Mouse (Mus musculus) liver, embryonic 15.5 days (tissue): Measurements from ENCODE around the gene Slc38a3. TPM values are rescaled to one million over a fixed set of nuclear protein-coding genes. Genes with fewer than 3 reads are reported as not detected.

Experiments used
- ATAC-seq: fragments of 200-750 bp; cut with Nextera tagmentation; 2 replicates; pipeline ENCODE4 v1.8.0; 2017; ENCODE audit warnings: moderate number of reproducible peaks, mild to moderate bottlenecking, moderate library complexity; ENCODE audit not compliant: insufficient read depth
- H3K27ac ChIP-seq: fragments of 300-500 bp; sonication (generic); replicated peaks from 2 replicates; pipeline ENCODE4 v1.5.1; 2015; ENCODE audit warnings: mild to moderate bottlenecking, inconsistent platforms
- H3K27me3 ChIP-seq: fragments of 300-500 bp; sonication (generic); 2 replicates; pipeline ENCODE4 v1.6.1; 2015; ENCODE audit warnings: mild to moderate bottlenecking, inconsistent platforms
- H3K36me3 ChIP-seq: fragments of 300-500 bp; sonication (generic); replicated peaks from 2 replicates; pipeline ENCODE4 v1.6.1; 2015; ENCODE audit warnings: moderate library complexity, mild to moderate bottlenecking, inconsistent platforms
- H3K4me1 ChIP-seq: fragments of 300-500 bp; sonication (generic); replicated peaks from 2 replicates; pipeline ENCODE4 v1.6.1; 2015; ENCODE audit warnings: inconsistent platforms
- H3K4me2 ChIP-seq: fragments of 300-500 bp; sonication (generic); 2 replicates; pipeline ENCODE4 v1.6.1; 2015; ENCODE audit warnings: moderate library complexity, mild to moderate bottlenecking, inconsistent platforms
- H3K4me3 ChIP-seq: fragments of 300-500 bp; sonication (generic); replicated peaks from 2 replicates; pipeline ENCODE4 v1.5.1; 2015; ENCODE audit warnings: mild to moderate bottlenecking, inconsistent platforms
- H3K9ac ChIP-seq: fragments of 300-500 bp; sonication (generic); 2 replicates; pipeline ENCODE4 v1.6.1; 2015; ENCODE audit warnings: moderate library complexity, mild to moderate bottlenecking, inconsistent platforms
- H3K9me3 ChIP-seq: fragments of 300-500 bp; sonication (generic); replicated peaks from 2 replicates; pipeline ENCODE4 v1.6.1; 2016; ENCODE audit warnings: inconsistent platforms
- WGBS: fragments of 180-500 bp; shearing (Covaris S2); methylation state at CpG from one replicate; pipeline ENCODE4 v1.1.7; 2015; ENCODE audit warnings: mixed read lengths; ENCODE audit not compliant: insufficient replicate concordance; 5-methylcytosine and 5-hydroxymethylcytosine counted together
- polyA plus RNA-seq: library from polyadenylated mRNA; unstranded; fragments of >200 nt; fragmentation: Nextera tagmentation; extraction: Ambion mirVana; gene quantifications from 2 replicates; pipeline ENCODE4 v1.2.1, GENCODE M21; 2015

Gene Slc38a3
- polyA plus RNA-seq, 1 experiment from 2014 or later = 35.0 TPM

GRCm38 (mm10) chr9:107635279-107636028 lies 33.9 kb downstream of the Slc38a3 start, which contains the start of gene Gnai2:
Gnai2 (minus strand) TSS chr9:107635367.
- Histone ChIP-seq H3K4me1 (peaks cover 55% of the 10 kb centered on the region), H3K36me3 (peaks cover 18% of the 10 kb centered on the region; the same call in 1 of the 2 replicates), H3K27me3 (no peaks in the 10 kb centered on the region), H3K4me3 (peak within 1 kb of the TSS; percentile 81), H3K9ac (peak within 1 kb of the TSS; percentile 93), H3K4me2 (peak within 1 kb of the TSS; percentile 99), H3K27ac (peak within 1 kb of the TSS; percentile 89), H3K9me3 (no peaks in the 10 kb centered on the region)
- ATAC-seq = peak; percentile 94
- WGBS = 2% methylated on average over 37 of the region's 38 CpGs

- Histone ChIP-seq H3K4me1 (peaks cover 63% of the 10 kb centered on the region), H3K4me3 (peak overlapping the region; percentile 81), H3K36me3 (peaks cover 18% of the 10 kb centered on the region; the same call in 1 of the 2 replicates), H3K27ac (peak overlapping the region; percentile 89), H3K9me3 (no peaks in the 10 kb centered on the region), H3K4me2 (peak overlapping the region; percentile 99), H3K27me3 (no peaks in the 10 kb centered on the region), H3K9ac (peak overlapping the region; percentile 93)
- ATAC-seq = peak; percentile 11
- WGBS = under 1% methylated on average over 35 of the region's 35 CpGs
Measured at GRCm38 (mm10) chr9:107634406-107635278, 34.7 kb downstream of the Slc38a3 start.

- Histone ChIP-seq H3K4me3 (peak overlapping the region; percentile 81), H3K9me3 (no peaks in the 10 kb centered on the region), H3K27me3 (no peaks in the 10 kb centered on the region), H3K4me1 (peaks cover 71% of the 10 kb centered on the region), H3K36me3 (peaks cover 18% of the 10 kb centered on the region; the same call in 1 of the 2 replicates), H3K9ac (peak overlapping the region; percentile 93), H3K4me2 (peak overlapping the region; percentile 99), H3K27ac (peak overlapping the region; percentile 89)
- 0 out of 2 replicates have a peak, but pooled peaks have one; percentile 8 for ATAC-seq
- under 1% methylated on average over 15 of the region's 15 CpGs for WGBS
Measured at GRCm38 (mm10) chr9:107633661-107634405, 35.5 kb downstream of the Slc38a3 start.

DNA sequence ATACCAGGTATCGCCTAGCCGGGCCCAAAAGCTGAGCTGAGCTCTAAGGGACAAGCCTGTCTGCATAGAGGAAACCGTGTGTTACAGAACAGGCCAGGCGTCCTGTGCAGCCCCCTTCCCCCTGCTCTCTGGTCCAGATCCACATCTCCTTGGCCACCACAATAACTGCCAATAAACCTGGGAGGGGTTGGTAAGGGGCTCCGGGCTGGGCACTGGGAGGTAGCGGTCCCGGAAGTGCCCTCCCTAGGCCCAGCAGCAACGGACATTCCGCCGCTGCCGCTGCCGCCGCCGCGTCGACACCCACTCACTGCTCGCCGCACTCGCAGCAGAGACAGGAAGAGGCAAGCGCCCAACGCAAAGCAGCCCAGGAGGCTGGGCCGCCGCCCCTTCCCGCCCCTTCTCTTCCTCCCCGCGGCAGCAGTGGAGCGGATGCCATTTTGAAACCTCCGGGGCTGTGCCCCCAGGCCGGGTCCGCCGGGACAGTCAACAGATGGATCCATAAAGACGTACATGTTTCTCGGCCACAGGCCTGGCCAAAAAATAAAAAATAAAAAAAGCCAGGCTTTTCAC lies 36.2 kb downstream of the Slc38a3 start:
- WGBS = 1% methylated on average over 33 of the region's 33 CpGs
- peak; percentile 23 for ATAC-seq
- Histone ChIP-seq H3K27ac (peak overlapping the region; percentile 89), H3K4me2 (peak overlapping the region; percentile 99), H3K9ac (peak overlapping the region; percentile 93), H3K27me3 (no peaks in the 10 kb centered on the region), H3K9me3 (no peaks in the 10 kb centered on the region), H3K4me1 (peaks cover 78% of the 10 kb centered on the region), H3K36me3 (peaks cover 25% of the 10 kb centered on the region), H3K4me3 (peak overlapping the region; percentile 81)

DNA sequence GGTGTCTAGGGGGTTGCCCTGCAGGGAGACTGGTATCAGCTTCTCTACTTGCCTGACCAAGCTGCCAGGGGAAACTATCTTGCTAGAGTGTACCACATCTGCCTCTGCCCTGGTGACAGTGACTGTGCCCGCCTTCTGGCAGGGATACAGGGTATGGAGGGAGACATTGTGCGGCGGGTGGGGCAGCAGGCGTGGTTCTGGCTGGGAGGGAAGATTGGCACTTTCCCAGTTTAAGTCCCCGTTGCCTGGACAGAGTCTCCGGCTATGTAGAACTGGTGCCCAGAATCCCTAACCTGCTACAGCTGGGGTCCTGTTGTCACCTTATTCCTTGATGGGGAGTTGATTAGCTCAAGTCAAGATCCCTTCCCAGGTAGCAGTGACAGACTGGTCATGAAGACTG lies 36.9 kb downstream of the Slc38a3 start:
- peak overlapping the region; percentile 81 for H3K4me3 ChIP-seq
- peaks cover 32% of the 10 kb centered on the region for H3K36me3 ChIP-seq
- peak overlapping the region; percentile 89 for H3K27ac ChIP-seq
- no peaks in the 10 kb centered on the region for H3K27me3 ChIP-seq
- WGBS = 23% methylated on average over 6 of the region's 6 CpGs
- 0 out of 2 replicates have a peak, but pooled peaks have one; percentile 1 for ATAC-seq
- H3K9me3 ChIP-seq = no peaks in the 10 kb centered on the region
- peak overlapping the region; percentile 99 for H3K4me2 ChIP-seq
- peak overlapping the region; percentile 93 for H3K9ac ChIP-seq
- peaks cover 85% of the 10 kb centered on the region for H3K4me1 ChIP-seq

- Histone ChIP-seq H3K9ac (no peak overlapping the region), H3K9me3 (no peaks in the 10 kb centered on the region), H3K36me3 (peaks cover 32% of the 10 kb centered on the region), H3K27me3 (no peaks in the 10 kb centered on the region), H3K4me3 (peak overlapping the region; percentile 81), H3K4me1 (peaks cover 88% of the 10 kb centered on the region), H3K4me2 (peak overlapping the region; percentile 99), H3K27ac (peak overlapping the region; percentile 89)
- ATAC-seq = no peak
- WGBS = 90% methylated on average over 8 of the region's 8 CpGs
Measured at GRCm38 (mm10) chr9:107631861-107632260, 37.5 kb downstream of the Slc38a3 start.

DNA sequence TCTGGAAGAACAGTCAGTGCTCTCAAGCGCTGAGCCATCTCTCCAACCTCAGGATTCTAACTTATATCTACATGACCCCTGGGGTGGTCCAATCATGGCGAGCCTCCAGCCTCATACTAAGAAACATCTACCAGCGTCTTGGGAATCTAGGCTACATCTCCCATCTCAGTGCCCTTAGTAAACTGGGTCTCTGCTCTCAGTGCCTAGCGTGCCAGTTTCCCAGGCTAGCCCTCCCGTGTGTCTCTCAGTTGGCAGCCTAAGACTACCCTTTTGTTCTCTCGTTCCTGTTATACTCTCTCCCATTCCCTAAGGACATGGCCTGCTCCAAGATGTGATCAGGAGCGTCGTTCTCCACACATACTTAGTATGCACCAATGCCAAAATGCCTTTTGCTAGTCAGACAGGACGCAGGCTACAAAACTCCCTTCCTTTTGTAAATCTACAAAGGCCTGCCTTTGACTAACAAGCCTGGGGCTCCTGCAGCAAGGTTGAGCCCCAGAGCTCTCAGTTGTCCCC lies 38.0 kb downstream of the Slc38a3 start:
- Histone ChIP-seq H3K4me1 (peaks cover 93% of the 10 kb centered on the region), H3K4me3 (no peak overlapping the region), H3K36me3 (peaks cover 32% of the 10 kb centered on the region), H3K9me3 (no peaks in the 10 kb centered on the region), H3K9ac (no peak overlapping the region), H3K4me2 (peak overlapping the region; percentile 99), H3K27ac (peak overlapping the region; percentile 89), H3K27me3 (no peaks in the 10 kb centered on the region)
- 83% methylated on average over 9 of the region's 9 CpGs for WGBS
- no peak for ATAC-seq

DNA sequence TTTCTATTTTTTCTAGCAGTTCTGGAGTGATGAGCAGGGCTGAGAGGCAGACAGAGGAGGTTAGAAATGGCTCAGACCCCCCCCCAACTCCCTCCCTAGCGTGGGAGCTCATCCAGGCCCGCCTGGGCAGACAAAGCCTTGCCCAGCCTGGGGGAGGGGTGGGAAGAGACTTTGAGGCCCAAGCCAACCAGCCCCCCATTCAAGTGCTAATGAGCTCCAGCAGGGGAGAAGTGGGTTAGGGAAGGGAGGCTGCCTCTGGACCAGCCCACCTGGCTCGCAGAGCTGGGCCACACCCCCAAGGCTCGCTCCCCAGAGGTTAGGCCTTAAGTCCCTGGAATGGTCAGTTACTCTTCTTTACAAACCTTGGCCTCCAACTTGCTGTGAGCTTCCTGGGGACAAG lies 38.8 kb downstream of the Slc38a3 start:
- no peaks in the 10 kb centered on the region for H3K27me3 ChIP-seq
- 42% methylated on average over 4 of the region's 4 CpGs for WGBS
- H3K9ac ChIP-seq = no peak overlapping the region
- H3K36me3 ChIP-seq = peaks cover 38% of the 10 kb centered on the region
- ATAC-seq = no peak
- H3K4me3 ChIP-seq = no peak overlapping the region
- no peaks in the 10 kb centered on the region for H3K9me3 ChIP-seq
- peaks cover 93% of the 10 kb centered on the region for H3K4me1 ChIP-seq
- peak overlapping the region; percentile 57 for H3K4me2 ChIP-seq
- H3K27ac ChIP-seq = peak overlapping the region; percentile 80

GRCm38 (mm10) chr9:107629901-107630425 lies 39.4 kb downstream of the Slc38a3 start:
- 45% methylated on average over 14 of the region's 14 CpGs for WGBS
- no peak for ATAC-seq
- Histone ChIP-seq H3K4me1 (peaks cover 96% of the 10 kb centered on the region), H3K9ac (0 out of 2 replicates have a peak overlapping the region, but pooled peaks have one; percentile 25), H3K27ac (peak overlapping the region; percentile 80), H3K9me3 (no peaks in the 10 kb centered on the region), H3K4me2 (peak overlapping the region; percentile 57), H3K4me3 (peak overlapping the region; percentile 11; the same call in 1 of the 2 replicates), H3K36me3 (peaks cover 44% of the 10 kb centered on the region), H3K27me3 (no peaks in the 10 kb centered on the region)

GRCm38 (mm10) chr9:107629411-107629730 lies 40.0 kb downstream of the Slc38a3 start:
- ATAC-seq = no peak
- H3K36me3 ChIP-seq = peaks cover 50% of the 10 kb centered on the region
- peaks cover 99% of the 10 kb centered on the region for H3K4me1 ChIP-seq
- H3K9ac ChIP-seq = 0 out of 2 replicates have a peak overlapping the region, but pooled peaks have one; percentile 25
- H3K27me3 ChIP-seq = no peaks in the 10 kb centered on the region
- H3K4me2 ChIP-seq = peak overlapping the region; percentile 57
- H3K4me3 ChIP-seq = peak overlapping the region; percentile 11; the same call in 1 of the 2 replicates
- 2% methylated on average over 4 of the region's 4 CpGs for WGBS
- peak overlapping the region; percentile 80 for H3K27ac ChIP-seq
- H3K9me3 ChIP-seq = no peaks in the 10 kb centered on the region
